Mouse (Mus musculus) heart, adult 2 months (tissue): ENCODE data around the gene Acss2. TPM values are rescaled to one million over a fixed set of nuclear protein-coding genes. Genes with fewer than 3 reads are reported as not detected.

ENCODE experiments used
- DNase-seq, 2 experiments: peaks; one replicate each; pipeline ENCODE4 v3.0.0; 2021
- H3K27ac ChIP-seq: fragments of 200-600 bp; 2 replicates; pipeline ENCODE4 v1.8.1; 2022
- H3K27me3 ChIP-seq: fragments of 200-500 bp; 2 replicates; pipeline ENCODE4 v1.6.1; 2012; ENCODE audit warnings: mild to moderate bottlenecking, low read length, inconsistent platforms, mixed read lengths; ENCODE audit not compliant: control insufficient read depth, insufficient read depth
- H3K36me3 ChIP-seq: fragments of 200-500 bp; 2 replicates; pipeline ENCODE4 v1.6.1; 2012; ENCODE audit warnings: low read length, inconsistent platforms; ENCODE audit not compliant: control insufficient read depth, insufficient read depth
- H3K4me1 ChIP-seq: fragments of 200-500 bp; 2 replicates; pipeline ENCODE4 v1.6.1; 2011; ENCODE audit warnings: low read length; ENCODE audit not compliant: control insufficient read depth, insufficient read depth
- H3K4me3 ChIP-seq: fragments of 200-600 bp; 2 replicates; pipeline ENCODE4 v1.8.1; 2022
- H3K79me2 ChIP-seq: fragments of 200-500 bp; replicated peaks from 2 replicates; pipeline ENCODE4 v1.6.1; 2012; ENCODE audit warnings: mild to moderate bottlenecking, inconsistent platforms, low read length, moderate library complexity, mixed read lengths; ENCODE audit not compliant: control insufficient read depth, insufficient read depth
- H3K9ac ChIP-seq: fragments of 200-500 bp; 2 replicates; pipeline ENCODE4 v1.6.1; 2012; ENCODE audit warnings: low read depth, mild to moderate bottlenecking, control low read depth, inconsistent platforms, low read length, mixed read lengths
- CTCF ChIP-seq: fragments of 200-600 bp; IDR thresholded peaks from 2 replicates; pipeline ENCODE4 v1.8.1; 2022; ENCODE audit warnings: antibody characterized with exemption, mild to moderate bottlenecking, moderate library complexity
- EP300 ChIP-seq: fragments of 200-500 bp; IDR thresholded peaks from 2 replicates; pipeline ENCODE4 v1.6.1; 2011; ENCODE audit warnings: low read depth, low read length, control low read depth; ENCODE audit not compliant: insufficient read depth
- POLR2A ChIP-seq: fragments of 200-500 bp; IDR thresholded peaks from 2 replicates; pipeline ENCODE4 v1.6.1; 2011; ENCODE audit warnings: mild to moderate bottlenecking, low read depth, low read length, control low read depth; ENCODE audit not compliant: insufficient read depth
- WGBS: fragments of 180-500 bp; shearing (Covaris S2); methylation state at CpG from one replicate; pipeline ENCODE4 v1.1.7; 2018; 5-methylcytosine and 5-hydroxymethylcytosine counted together
- intact Hi-C: fragments of 180-260 bp; cut with DNase I; formaldehyde crosslinking; loops from one replicate; pipeline ENCODE4 v1.15.1; 2025
- polyA plus RNA-seq: library from polyadenylated mRNA; depleted of rRNA; stranded (reverse); fragments of >200 nt; gene quantifications from 2 replicates; pipeline ENCODE4 v1.2.3, GENCODE M21; 2012
- total RNA-seq, 2 experiments: library from RNA; stranded (reverse); gene quantifications; 2 replicates each; pipeline ENCODE4 v1.2.3; 2021

The Acss2 gene
- total and polyA plus RNA-seq, 3 experiments = 31.6 to 39.8 (median 33.4) TPM

GRCm38 (mm10) chr2:155629231-155629661, 111.5 kb downstream of the Acss2 start:
- 23% methylated on average over 35 of the region's 35 CpGs for WGBS
- DNase-seq = peak in 1 of 2 experiments; percentile 38
- H3K4me1 ChIP-seq = no peaks in the 10 kb centered on the region; the same call in 1 of the 2 replicates
- intact Hi-C loops = no loop called here
- no peak for TF ChIP-seq CTCF
- TF ChIP-seq EP300 = no peak
- no peak for TF ChIP-seq POLR2A
- no peaks in the 10 kb centered on the region for H3K27me3 ChIP-seq
- H3K27ac ChIP-seq = no peak overlapping the region
- H3K4me3 ChIP-seq = no peak overlapping the region
- H3K36me3 ChIP-seq = no peaks in the 10 kb centered on the region
- H3K79me2 ChIP-seq = no peaks in the 10 kb centered on the region
- H3K9ac ChIP-seq = peak overlapping the region; percentile 3; the same call in 1 of the 2 replicates

DNA sequence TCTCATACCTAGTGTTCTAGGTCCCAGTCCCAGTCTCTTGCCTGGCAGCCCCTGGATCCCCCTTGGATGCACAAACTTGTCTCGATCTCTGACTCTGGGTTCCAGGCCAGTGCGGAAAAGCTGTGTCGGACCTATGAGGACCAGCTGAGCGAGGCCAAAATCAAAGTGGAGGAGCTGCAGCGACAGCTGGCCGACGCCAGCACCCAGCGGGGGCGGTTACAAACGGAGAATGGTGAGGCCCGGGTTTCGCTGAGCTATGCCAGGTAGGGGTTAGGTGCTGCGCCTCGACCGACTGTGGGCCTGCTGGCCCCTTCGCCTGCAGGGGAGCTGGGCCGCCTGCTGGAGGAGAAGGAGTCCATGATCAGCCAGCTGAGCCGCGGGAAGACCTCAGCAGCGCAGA, 112.4 kb downstream of the Acss2 start:
- Histone ChIP-seq H3K4me3 (no peak overlapping the region), H3K27me3 (no peaks in the 10 kb centered on the region), H3K79me2 (no peaks in the 10 kb centered on the region), H3K4me1 (no peaks in the 10 kb centered on the region; the same call in 1 of the 2 replicates), H3K9ac (no peak overlapping the region), H3K36me3 (peaks cover 2% of the 10 kb centered on the region; the same call in 1 of the 2 replicates), H3K27ac (no peak overlapping the region)
- TF ChIP-seq EP300 = no peak
- no peak for TF ChIP-seq POLR2A
- no peak for TF ChIP-seq CTCF
- 79% methylated on average over 20 of the region's 20 CpGs for WGBS
- intact Hi-C loops = no loop called here
- DNase-seq = no peak

DNA sequence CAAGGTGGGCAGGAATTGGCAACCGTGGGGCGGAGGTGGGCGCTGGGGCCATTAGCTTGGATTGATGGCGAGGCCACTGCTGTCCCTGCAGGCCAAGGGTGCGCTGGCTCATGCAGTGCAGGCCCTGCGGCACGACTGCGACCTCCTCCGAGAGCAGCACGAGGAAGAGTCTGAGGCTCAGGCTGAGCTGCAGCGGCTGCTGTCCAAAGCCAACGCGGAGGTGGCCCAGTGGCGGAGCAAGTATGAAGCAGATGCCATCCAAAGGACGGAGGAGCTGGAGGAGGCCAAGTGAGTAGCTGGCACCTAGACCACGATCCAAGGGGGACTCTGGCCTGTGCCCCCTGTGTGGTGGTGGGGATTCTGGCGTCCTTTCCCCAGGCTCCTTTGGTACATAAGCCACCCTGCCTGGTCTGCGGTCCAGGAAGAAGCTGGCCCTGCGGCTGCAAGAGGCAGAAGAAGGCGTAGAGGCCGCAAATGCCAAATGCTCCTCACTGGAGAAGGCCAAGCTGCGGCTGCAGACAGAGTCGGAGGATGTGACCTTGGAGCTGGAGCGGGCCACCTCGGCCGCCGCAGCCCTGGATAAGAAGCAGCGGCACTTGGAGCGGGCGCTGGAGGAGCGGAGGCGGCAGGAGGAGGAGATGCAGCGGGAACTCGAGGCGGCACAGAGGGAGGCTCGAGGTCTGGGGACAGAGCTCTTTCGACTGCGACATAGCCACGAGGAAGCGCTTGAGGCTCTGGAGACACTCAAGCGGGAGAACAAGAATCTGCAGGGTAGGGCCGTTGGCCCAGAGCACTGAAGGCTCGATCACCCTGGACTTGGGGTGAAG, 113.1 kb downstream of the Acss2 start:
- Histone ChIP-seq H3K4me1 (no peaks in the 10 kb centered on the region; the same call in 1 of the 2 replicates), H3K27ac (no peak overlapping the region), H3K79me2 (no peaks in the 10 kb centered on the region), H3K9ac (no peak overlapping the region), H3K27me3 (no peaks in the 10 kb centered on the region), H3K4me3 (no peak overlapping the region), H3K36me3 (peaks cover 2% of the 10 kb centered on the region; the same call in 1 of the 2 replicates)
- 54% methylated on average over 43 of the region's 43 CpGs for WGBS
- intact Hi-C loops = no loop called here
- no peak for DNase-seq
- TF ChIP-seq EP300 = no peak
- TF ChIP-seq CTCF = no peak
- TF ChIP-seq POLR2A = no peak

DNA sequence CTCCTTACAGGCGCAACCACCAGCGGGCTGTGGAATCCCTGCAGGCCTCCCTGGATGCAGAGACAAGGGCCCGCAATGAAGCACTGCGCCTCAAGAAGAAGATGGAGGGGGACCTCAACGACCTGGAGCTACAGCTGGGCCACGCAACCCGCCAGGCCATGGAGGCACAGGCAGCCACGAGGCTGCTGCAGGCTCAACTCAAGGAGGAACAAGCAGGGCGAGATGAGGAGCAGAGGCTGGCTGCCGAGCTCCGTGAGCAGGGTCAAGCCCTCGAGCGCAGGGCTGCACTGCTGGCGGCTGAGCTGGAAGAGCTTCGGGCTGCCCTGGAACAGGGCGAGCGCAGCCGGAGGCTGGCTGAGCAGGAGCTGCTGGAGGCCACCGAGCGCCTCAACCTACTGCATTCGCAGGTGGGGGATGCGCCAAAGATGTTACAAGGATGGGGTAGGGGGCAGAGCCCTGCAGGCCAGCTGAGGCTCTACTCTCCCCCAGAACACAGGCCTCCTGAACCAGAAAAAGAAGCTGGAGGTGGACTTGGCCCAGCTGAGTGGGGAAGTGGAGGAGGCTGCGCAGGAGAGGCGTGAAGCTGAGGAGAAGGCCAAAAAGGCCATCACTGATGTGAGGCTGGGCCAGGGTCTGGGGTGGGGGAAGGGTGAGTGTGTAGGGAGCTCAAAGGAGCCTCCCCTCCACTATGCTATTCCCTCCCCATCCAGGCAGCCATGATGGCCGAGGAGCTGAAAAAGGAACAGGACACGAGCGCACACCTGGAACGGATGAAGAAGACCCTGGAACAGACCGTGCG, 114.6 kb downstream of the Acss2 start:
- Histone ChIP-seq H3K36me3 (peaks cover 2% of the 10 kb centered on the region; the same call in 1 of the 2 replicates), H3K79me2 (no peaks in the 10 kb centered on the region), H3K27me3 (no peaks in the 10 kb centered on the region), H3K9ac (no peak overlapping the region), H3K4me1 (no peaks in the 10 kb centered on the region; the same call in 1 of the 2 replicates), H3K4me3 (no peak overlapping the region), H3K27ac (no peak overlapping the region)
- TF ChIP-seq CTCF (no peak), POLR2A (no peak)
- 81% methylated on average over 30 of the region's 30 CpGs for WGBS
- DNase-seq = no peak
- intact Hi-C loops = no loop called here

DNA sequence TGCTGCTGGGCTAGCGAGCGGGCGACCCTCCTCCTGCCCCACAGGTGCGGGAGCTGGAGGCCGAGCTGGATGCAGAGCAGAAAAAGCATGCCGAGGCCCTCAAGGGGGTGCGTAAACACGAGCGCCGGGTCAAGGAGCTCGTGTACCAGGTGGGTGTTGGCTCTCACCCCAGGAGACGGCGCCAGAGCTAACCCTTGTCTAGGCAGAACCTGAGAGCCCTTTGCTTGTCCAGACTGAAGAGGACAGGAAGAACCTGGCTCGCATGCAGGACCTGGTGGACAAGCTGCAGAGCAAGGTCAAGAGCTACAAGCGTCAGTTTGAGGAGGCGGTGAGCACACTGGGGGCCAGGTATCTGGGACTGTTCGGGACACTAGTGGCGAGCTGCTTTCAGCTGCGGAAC, 115.4 kb downstream of the Acss2 start:
- no peaks in the 10 kb centered on the region; the same call in 1 of the 2 replicates for H3K4me1 ChIP-seq
- intact Hi-C loops = no loop called here
- H3K4me3 ChIP-seq = no peak overlapping the region
- H3K27me3 ChIP-seq = no peaks in the 10 kb centered on the region
- H3K79me2 ChIP-seq = no peaks in the 10 kb centered on the region
- no peak for DNase-seq
- TF ChIP-seq POLR2A = no peak
- TF ChIP-seq CTCF = no peak
- TF ChIP-seq EP300 = no peak
- WGBS = 67% methylated on average over 19 of the region's 19 CpGs
- H3K36me3 ChIP-seq = peaks cover 2% of the 10 kb centered on the region; the same call in 1 of the 2 replicates
- no peak overlapping the region for H3K9ac ChIP-seq
- H3K27ac ChIP-seq = no peak overlapping the region

DNA sequence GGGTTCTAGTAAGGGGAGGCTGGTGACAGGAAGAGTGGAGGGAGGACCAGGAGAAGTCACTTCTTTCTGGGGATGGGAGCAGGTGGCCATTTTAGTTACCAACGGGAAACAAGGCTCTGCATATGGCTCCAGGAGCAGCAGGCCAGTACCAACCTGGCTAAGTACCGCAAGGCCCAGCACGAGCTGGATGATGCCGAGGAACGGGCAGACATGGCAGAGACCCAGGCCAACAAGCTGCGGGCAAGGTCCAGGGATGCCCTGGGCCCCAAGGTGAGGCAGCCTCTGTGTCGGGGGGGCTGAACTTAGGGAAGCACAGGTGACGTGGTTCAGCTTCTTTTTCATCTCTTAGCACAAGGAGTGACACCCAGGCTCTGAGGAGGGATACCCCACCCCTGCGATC, 116.0 kb downstream of the Acss2 start:
- Histone ChIP-seq H3K36me3 (peaks cover 2% of the 10 kb centered on the region; the same call in 1 of the 2 replicates), H3K79me2 (no peaks in the 10 kb centered on the region), H3K4me1 (no peaks in the 10 kb centered on the region; the same call in 1 of the 2 replicates), H3K27ac (no peak overlapping the region), H3K9ac (no peak overlapping the region), H3K27me3 (no peaks in the 10 kb centered on the region), H3K4me3 (no peak overlapping the region)
- intact Hi-C loops = no loop called here
- TF ChIP-seq POLR2A (no peak), EP300 (no peak), CTCF (no peak)
- no peak for DNase-seq
- 90% methylated on average over 9 of the region's 9 CpGs for WGBS
